Mouse (Mus musculus) ES-E14 (cell line): ENCODE results near the gene Kat5.

ENCODE experiments used
- CHD2 ChIP-seq: IDR thresholded peaks from 2 replicates; pipeline ENCODE4 v1.6.1; 2014; ENCODE audit warnings: mild to moderate bottlenecking, low read depth, low read length, inconsistent platforms
- HCFC1 ChIP-seq: IDR thresholded peaks from 2 replicates; pipeline ENCODE4 v1.6.1; 2012; ENCODE audit warnings: low read length, inconsistent platforms, borderline replicate concordance; ENCODE audit not compliant: insufficient read depth
- MAFK ChIP-seq: IDR thresholded peaks from 2 replicates; pipeline ENCODE4 v1.6.1; 2014; ENCODE audit warnings: mild to moderate bottlenecking, low read depth, low read length, inconsistent platforms; ENCODE audit not compliant: insufficient read depth
- ZC3H11A ChIP-seq: IDR thresholded peaks from 2 replicates; pipeline ENCODE4 v1.6.1; 2012; ENCODE audit warnings: low read depth, mild to moderate bottlenecking, inconsistent platforms, low read length, borderline replicate concordance
- ZNF384 ChIP-seq: IDR thresholded peaks from 2 replicates; pipeline ENCODE4 v1.6.1; 2012; ENCODE audit warnings: low read depth, low read length, inconsistent platforms

GRCm38 (mm10) chr19:5554212-5554611 lies 55.8 kb downstream of the Kat5 start:
- no peak for TF ChIP-seq HCFC1
- no peak for TF ChIP-seq CHD2
- no peak for TF ChIP-seq ZNF384
- no peak for TF ChIP-seq ZC3H11A
- no peak for TF ChIP-seq MAFK
